Mouse (Mus musculus) B cell, adult 2 months (primary cell): ENCODE data around the gene 1110059G10Rik.
A peak's percentile ranks its signal among the peaks of the same experiment; 100 is the strongest.

ENCODE experiments used
- DNase-seq, 2 experiments: peaks; one replicate each; pipeline ENCODE4 v3.0.0; 2022

Gene 1110059G10Rik

DNA sequence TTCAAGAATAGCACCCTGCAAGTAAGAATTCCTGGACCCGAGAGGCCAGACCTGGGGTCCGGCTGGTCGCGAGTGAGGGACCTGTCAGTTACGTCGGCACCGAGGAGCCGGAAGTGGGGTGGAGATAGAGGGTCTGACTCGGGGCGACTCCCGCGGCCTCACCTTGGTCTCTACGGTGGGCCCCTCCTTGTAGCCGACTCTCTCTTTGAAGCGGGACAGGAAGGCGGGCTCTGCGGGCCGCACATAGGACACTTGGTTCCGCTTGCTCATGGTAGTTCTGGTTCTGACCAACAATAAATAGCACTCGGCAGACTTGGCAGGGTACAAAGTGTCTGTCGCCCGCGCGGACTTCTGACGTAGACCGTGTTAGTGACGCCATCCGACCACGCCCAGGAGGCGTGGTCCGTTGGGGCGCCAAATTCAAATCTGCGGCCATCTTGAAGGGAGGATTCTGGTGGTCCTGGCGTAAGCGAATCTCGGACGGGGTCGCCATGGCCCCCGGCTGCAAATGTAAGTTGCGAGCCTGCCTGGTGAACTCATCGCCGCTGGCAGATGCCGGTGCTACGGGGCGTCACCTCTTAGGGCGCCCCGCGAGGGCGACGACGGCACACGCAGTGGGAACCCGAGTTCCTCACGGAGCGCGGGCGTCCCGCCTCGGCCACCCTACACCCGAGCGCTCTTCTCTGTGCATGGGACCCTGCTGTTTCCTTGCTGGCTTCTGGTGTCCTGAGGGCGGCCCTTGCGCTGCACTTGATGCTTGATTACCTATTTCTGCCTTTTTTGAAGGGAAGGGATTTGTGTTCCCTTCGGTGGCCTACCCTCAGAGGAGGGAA, at the start of gene 1110059G10Rik, which contains the start of gene Kif15:
1110059G10Rik (minus strand) TSS at position 358 of the 833 bp plus-strand sequence.
Kif15 (plus strand) TSS at position 404 of the 833 bp plus-strand sequence.
- peak; percentile 97 to 98 for DNase-seq

DNA sequence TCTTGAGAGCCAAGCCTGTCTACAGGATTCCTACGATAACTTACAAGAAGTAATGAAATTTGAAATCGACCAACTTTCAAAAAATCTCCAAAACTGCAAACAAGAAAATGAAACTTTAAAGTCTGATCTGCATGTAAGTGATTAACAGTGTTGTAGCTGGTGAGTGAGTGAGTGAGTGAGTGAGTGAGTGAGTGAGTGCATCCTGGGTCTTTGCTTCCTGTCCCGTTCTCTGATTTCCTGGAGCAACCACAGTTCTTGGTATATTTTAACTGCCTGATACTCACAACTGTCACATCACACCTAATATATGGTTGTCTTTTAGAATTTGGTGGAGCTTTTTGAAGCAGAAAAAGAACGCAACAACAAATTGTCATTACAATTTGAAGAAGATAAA, 48.4 kb upstream of the 1110059G10Rik start:
- no peak for DNase-seq

DNA sequence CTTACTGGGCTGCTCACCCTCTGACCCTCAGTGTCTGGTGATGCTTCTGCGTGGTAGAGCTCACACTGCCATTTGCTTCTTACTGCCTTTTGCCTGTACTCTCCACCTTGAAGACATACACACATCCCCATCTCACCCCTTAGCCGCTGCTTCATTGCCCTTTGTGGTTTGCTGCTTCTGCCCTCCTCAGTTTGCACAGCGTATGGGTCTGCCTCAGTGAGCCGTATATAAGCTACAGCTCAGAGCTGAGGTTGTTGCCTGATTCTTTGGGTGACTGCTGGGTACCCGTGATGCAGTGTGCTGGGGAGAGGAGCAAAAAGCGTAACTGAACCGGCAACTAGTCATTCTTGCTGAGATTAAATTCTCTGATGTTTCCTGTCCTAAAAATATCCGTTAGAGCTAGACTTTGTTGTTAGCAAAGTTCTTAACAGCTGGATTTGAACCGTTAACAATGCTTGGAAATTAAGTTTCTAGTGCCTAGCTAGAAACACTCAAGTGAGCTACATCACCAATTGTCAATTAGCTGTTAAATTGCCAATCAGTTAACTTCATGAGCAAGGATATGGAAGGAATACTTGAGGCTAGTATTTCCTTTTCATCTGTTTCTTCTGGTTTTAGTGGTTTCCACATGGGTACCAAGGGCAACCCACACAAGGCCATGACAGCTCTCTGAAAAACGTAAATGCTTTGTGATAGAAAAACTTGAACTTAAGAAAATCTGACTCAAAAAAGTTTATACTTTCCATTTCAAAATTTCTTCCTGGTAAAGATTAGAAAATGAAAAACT, 47.8 kb upstream of the 1110059G10Rik start:
- peak; percentile 6 for DNase-seq

DNA sequence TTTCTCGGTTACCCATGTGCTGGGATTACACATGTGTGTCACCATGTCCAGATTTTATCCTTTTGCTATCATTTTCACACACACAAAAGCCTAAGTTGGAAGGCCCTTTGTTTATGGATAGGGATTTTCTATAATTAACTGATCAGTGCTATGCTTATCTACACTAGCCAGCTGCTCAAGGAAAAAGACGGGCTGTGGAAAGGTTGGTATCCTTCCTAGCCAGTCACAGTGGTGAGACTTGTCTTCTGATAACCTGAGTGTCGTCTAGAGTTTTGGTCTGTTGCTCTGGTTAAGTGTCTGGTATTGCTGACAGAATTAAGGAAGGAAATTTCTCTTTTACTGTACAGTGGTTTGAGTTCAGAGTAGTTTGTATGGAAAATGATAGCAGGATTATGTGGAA, 21.9 kb downstream of the 1110059G10Rik start:
- no peak for DNase-seq

DNA sequence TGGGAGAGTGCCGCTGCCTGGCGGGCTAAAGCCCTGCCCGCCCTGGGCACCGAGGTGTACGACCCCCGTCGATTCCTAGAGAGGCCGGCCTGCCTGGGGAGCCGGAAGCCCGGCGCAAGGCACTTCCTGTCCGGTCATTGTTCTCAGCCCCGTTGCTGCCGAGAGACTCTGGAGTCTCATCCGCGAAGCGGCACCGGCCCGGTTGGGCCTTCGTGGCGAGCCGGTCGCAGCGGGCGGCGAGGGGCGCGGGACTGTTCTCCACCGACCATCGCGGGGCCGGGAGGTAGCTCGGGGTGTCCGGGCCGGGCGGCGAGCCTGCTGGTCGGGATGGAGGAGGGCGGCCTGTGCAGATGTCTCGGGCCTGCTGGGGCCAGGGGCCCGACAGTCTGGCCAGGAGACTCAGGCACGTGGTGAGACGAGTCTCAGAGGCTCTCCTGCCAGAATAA, 27.8 kb downstream of the 1110059G10Rik start, which contains the start of gene Zfp105:
Zfp105 (plus strand) TSS at position 137 of the 446 bp plus-strand sequence.
- DNase-seq = peak; percentile 16 to 31

DNA sequence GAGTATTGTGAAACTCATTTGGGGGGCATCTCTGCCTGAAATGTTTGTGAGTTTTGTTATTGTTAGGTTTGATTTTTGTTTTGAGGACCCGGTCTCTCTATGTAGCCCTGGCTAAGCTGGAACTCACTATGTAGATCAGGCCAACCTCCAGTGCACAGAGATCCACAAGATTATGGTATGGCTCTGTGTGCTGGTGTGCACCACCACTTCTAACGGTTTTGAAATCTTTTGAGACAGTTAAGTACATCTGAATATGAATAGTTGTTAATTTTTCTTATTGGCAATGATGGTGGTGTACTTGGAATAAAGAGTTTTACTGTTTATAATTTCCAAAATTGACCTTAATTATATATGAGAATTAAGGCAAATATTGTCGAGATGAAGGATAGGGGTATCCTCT, 28.4 kb downstream of the 1110059G10Rik start:
- no peak for DNase-seq

DNA sequence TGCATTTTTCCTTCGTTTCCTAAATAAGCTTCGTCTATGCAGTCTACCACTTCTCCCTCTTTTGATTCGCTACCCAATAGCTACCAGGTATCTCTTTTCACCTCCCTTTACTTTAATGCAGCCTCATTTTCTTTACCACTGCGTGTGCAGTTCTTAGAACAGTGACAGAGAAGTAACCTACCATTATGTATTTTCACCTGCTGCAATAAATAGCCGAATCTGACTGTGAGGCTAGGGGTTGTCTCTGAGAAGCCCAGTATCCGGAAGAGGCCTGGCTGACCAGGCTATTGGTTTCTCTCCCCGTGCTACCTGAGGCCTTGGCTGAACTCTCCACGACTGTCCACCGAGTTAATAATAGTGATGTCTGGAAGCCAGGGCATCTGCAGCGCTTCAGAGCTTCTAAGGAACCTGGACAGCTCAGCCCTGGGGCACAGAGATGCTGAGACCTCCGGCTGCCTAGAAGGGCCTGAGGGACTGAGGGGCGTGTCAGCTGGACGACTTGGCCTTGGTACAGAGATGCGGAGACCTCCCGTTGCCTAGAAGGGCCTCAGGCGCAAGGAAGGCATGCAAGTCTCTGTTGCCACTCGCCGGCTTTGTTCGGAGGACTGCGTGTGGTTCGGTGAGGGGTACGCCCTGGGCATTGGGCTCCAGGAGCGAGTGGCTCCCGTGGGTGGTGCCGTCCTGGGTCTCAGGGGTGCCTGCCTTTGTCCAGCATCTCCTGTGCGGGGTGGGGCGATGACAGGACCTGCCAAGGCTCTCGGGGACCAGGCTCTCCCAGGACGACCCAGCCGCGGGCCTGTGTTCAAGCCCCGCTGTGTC, 47.9 kb downstream of the 1110059G10Rik start:
- DNase-seq = peak in 1 of 2 experiments; percentile 8

DNA sequence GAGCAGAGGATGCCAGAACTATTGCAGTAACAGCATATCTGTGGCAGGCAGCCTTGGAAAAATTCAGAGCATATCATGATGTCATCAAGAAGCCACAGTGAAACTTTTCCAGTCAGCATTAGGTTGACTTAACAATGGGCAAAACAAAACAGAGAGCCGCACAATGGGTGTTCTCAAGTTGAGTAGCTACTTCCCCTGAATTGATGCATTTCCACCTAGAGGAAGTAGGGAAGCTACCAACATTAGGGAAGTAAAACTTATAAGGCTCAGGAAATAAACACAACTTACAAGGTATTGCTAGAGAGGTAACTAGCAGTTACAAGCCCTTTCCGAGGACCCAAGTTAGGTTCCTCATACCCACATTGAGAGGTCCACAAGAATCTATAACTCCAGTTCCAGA, 49.8 kb downstream of the 1110059G10Rik start:
- no peak for DNase-seq
